29 mouse cellular contexts compared by ENCODE assay signal in genomic region chr16:64245942-64246341, GRCm38 (mm10).
"Had no signal": no experiment of that assay in that cellular context is flagged by ENCODE, and none has a peak within 500 bp of the region (broad histone marks: within the 10 kb centered on the region; RNA-seq: fewer than 3 reads in every experiment).

No protein-coding gene starts in this region.

- H3K36me3 ChIP-seq: heart, embryonic 13.5 days; heart, embryonic 15.5 days; hindbrain, embryonic 13.5 days; hindbrain, embryonic 15.5 days; kidney, embryonic 15.5 days; limb, embryonic 10.5 days; limb, embryonic 12.5 days; liver, embryonic 13.5 days; liver, embryonic 15.5 days had no signal

- H3K4me2 ChIP-seq: heart, embryonic 11.5 days; heart, embryonic 13.5 days; heart, embryonic 15.5 days; hindbrain, embryonic 13.5 days; hindbrain, embryonic 15.5 days; kidney, embryonic 15.5 days; limb, embryonic 12.5 days; liver, embryonic 11.5 days; liver, embryonic 13.5 days; liver, embryonic 15.5 days had no signal

- H3K4me3 ChIP-seq: heart, adult 2 months; heart, embryonic 13.5 days; heart, embryonic 15.5 days; hindbrain, embryonic 13.5 days; hindbrain, embryonic 15.5 days; kidney, embryonic 15.5 days; layer of hippocampus, adult 2 months; left cerebral cortex, adult 2 months; limb, embryonic 10.5 days; limb, embryonic 12.5 days; liver, embryonic 13.5 days; liver, embryonic 15.5 days had no signal

- H3K27me3 ChIP-seq: heart, embryonic 13.5 days; heart, embryonic 15.5 days; hindbrain, embryonic 13.5 days; hindbrain, embryonic 15.5 days; kidney, embryonic 15.5 days; limb, embryonic 12.5 days; liver, embryonic 13.5 days; liver, embryonic 15.5 days had no signal

- DNase-seq: gastrocnemius, postnatal 14 days; gastrocnemius, postnatal 36 days; heart, adult 11 months; heart, adult 2 months; heart, postnatal 14 days; heart, postnatal 36 days; kidney, adult 11 months; kidney, adult 2 months; kidney, adult 9 months; kidney, postnatal 25 days; kidney, postnatal 4 days; liver; liver, embryonic 13.5 days; liver, postnatal 0 days had no signal

- H3K9me3 ChIP-seq: heart, embryonic 13.5 days; heart, embryonic 15.5 days; hindbrain, embryonic 13.5 days; hindbrain, embryonic 15.5 days; kidney, embryonic 15.5 days; limb, embryonic 10.5 days; limb, embryonic 12.5 days; liver, embryonic 13.5 days; liver, embryonic 15.5 days had no signal

- H3K4me1 ChIP-seq: heart, embryonic 13.5 days; heart, embryonic 15.5 days; hindbrain, embryonic 13.5 days; hindbrain, embryonic 15.5 days; kidney, embryonic 15.5 days; limb, embryonic 10.5 days; limb, embryonic 12.5 days; liver, embryonic 13.5 days; liver, embryonic 15.5 days had no signal

- H3K9ac ChIP-seq: heart, embryonic 13.5 days; heart, embryonic 15.5 days; hindbrain, embryonic 13.5 days; hindbrain, embryonic 15.5 days; kidney, embryonic 15.5 days; limb, embryonic 12.5 days; liver, embryonic 13.5 days; liver, embryonic 15.5 days; liver, postnatal 0 days had no signal

- ATAC-seq: hindbrain, postnatal 0 days; intestine, embryonic 16.5 days; liver, postnatal 0 days had no signal

- H3K27ac ChIP-seq: heart, adult 2 months; heart, embryonic 13.5 days; heart, embryonic 15.5 days; hindbrain, embryonic 13.5 days; hindbrain, embryonic 15.5 days; hindbrain, postnatal 0 days; kidney, embryonic 15.5 days; kidney, postnatal 0 days; layer of hippocampus, adult 2 months; left cerebral cortex, adult 2 months; limb, embryonic 10.5 days; limb, embryonic 12.5 days; liver, embryonic 13.5 days; liver, embryonic 15.5 days had no signal
